Mouse (Mus musculus) embryo, embryonic 10.5 days (tissue): ENCODE measurements at regions not wholly inside any gene's neighbourhood (a gene's known extent, or its start where the extent isn't known, plus 50 kb on each side); places are given as distances from the start of the nearest gene placed in this dataset.

Experiments
- DNase-seq: peaks from one replicate; pipeline ENCODE4 v3.0.0-alpha.2; 2015; ENCODE audit warnings: low spot score

DNA sequence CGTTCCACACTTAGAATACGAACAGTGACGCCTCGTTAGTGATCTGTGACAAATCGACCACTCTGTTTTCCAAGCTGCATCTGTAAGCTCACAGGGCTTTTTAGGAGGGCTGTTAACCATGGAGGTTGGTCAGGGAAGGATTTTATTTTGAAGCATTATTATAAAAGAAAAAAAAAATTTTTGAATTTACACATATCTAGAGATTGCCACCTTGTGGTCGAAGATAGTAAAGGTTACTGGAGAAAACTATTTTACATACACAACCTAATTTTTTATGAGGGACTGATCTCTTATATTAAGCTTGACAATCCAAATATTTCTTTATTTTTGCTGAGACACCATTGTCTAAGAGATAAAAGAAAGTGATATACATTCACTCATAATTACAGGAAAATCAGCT, 937.2 kb downstream of the Sorcs1 start:
- DNase-seq: peak; percentile 48

DNA sequence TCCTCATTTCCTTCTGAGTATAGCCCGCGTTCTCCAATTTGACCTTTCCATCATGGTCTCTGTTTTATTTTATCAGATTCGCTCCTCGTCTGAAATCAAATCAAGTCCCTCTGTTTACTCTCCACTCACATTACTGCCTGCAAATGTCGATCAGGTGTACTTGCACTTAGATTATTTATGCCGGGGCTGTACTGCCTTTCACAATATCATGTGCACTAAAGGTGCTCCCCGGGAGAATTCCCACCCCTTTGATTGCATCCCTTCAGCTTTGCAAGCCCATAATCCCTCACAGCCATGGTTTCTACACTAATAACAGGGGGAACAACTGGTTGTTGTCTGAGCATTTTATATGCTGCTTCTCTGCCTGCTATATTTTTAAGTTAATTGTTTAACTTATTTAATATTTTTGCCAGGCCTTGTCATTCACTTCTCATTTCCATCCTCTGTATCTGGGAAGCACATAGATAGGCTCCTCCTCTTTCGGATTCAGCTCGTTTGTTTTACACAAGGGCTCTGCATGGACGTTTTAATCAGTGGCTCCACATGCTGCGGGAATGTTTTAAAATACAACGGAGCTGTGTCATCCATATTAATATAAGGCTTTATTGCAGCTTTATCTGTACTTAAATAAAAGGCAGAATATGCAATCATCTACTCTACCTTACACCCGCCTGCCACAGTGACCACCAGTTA, 938.8 kb downstream of the Sorcs1 start:
- DNase-seq: no peak

DNA sequence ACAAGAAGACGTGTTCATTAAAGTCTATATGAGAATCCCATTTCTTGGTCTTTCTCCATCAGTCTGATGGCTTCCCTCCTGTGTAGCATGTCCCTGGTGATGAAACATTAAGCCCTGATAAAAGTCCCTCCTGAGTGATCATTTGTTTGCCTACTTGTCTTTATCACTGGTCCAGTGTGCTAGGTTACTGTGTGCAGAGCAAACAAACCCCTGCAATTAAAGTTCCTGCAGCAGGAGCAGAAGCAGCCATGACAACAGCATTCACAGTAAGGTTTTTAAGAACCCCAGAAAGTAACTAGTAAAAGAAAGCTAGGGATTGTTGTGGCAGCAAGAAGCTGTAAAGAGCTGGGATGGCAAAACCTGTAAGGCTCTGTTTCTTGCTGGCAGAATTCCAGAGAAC, 980.8 kb downstream of the Sorcs1 start:
- no peak for DNase-seq

DNA sequence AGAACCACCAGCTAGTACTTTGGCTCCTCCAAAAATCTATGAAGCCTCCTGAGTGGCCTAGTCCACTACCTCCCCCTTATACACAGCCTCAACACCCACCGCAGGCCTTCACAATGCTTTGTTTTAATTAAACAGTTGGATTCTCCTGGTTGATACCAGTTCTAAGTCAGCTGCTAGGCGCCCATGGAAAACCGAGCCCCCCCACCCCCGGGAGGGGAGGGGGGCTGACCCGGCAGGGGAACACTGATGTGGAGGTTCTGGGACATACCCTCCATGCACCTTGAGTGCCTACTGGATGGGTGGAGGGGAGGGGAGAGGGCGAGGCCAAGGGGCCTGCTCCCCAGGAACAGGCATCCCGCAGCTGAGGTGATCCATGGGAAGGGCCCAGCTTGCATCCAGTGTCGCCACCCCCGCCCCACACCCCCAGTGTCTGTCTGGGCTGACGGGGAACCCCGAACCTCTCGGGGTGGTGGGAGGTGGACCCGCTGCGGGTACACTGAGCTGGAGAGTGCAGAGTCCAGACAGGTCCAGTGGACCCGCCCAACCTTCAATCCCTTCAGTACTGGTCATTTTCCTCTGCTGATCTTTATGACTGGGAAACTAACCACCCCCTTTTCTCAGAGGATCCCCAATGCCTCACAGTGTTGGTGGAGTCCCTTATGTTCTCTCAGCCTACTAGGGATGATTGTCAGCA, 992.7 kb downstream of the Sorcs1 start:
- no peak for DNase-seq

DNA sequence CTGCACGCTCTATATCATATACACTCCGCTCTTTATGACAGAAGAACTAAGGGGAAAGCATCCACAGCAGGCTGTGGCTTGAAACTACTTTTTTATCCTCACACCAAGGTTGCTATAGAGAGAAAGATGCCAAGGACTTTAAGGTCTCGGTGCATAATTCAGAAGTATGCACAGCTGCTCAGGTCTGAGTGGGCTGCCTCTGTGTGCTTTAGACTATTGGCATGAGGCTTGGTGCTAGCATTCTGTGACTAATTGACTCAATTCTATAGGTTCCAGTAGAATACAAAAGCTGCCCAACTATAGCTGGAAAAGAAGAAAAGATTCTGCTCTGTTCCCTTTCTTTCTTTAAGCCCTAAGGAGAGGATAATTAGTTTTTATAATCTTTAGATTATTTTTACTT, 997.2 kb downstream of the Sorcs1 start:
- peak; percentile 12 for DNase-seq

DNA sequence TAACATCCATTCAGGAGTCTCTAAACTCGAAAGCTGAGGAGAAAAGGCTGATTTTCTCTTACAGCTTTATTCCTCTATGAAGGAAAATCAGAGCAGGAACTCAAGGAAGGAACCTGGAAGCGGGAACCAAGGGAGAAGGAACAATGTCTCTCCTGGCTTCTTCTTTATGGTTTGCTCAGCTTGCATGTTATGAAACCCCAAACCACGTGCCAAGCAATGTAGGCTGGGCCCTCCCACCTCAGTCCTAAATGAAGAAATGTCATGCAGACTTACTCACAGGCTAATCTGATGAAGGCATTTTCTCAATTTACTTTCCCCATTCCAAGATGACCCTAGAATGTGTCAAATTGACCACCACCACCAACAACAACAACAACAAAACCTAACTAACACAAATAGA, 998.4 kb downstream of the Sorcs1 start:
- DNase-seq: no peak

DNA sequence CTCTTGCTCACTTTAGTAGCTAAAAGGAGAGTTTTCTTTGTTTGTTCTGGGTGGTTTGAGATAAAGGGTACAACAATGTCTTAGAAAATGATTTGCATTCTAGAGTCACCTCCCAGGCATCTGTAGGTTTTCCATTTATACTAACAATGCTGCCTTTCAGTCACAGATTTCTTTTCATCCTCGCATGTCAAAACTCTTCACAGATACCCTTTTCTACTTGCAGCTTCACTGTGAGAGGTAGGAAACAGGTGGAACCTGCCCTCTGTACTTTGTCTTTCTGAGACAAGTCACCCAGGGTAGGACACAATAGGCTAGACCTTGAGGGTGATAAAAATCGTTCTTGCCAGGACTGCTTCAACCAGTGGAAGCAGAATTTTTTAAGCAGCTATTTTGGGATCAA, 1002.5 kb downstream of the Sorcs1 start:
- no peak for DNase-seq

DNA sequence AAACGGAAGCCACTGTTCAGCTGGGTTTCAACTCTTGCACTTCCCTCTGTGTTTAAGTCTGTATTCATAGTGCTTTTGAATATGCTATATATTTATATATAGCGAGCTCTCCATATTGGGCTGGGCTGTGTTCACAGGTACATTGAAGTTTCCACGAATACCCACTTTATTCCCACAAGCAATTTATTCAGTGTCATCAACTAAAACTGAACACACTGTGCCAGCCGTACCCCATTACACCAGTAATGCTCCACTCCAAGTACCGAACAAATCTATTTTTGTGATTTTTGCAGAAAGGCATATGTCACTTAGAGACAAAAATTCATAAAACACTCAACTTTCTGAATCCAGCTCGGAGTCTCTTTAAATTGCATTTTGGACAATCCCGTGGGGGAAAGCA, 1048.5 kb downstream of the Sorcs1 start:
- no peak for DNase-seq

DNA sequence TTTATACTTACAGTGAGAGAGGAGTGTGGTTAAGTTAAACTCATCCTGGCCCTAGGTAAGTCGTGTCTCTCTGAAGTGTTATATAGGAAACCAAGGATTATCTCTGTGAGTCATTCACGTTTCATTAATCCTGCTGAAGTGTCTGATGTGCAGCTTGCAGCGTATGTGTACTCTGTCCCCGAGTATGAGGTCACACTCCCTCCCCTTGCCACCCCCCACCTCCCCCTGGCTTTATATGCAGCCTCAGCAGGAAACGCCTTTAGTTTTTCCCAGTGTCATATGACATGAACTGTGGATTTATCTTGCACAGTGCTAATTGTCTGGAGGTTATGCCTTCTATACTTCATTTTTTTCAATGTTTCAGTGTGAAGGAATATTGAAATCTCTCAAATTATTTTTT, 1058.5 kb downstream of the Sorcs1 start:
- DNase-seq: no peak

DNA sequence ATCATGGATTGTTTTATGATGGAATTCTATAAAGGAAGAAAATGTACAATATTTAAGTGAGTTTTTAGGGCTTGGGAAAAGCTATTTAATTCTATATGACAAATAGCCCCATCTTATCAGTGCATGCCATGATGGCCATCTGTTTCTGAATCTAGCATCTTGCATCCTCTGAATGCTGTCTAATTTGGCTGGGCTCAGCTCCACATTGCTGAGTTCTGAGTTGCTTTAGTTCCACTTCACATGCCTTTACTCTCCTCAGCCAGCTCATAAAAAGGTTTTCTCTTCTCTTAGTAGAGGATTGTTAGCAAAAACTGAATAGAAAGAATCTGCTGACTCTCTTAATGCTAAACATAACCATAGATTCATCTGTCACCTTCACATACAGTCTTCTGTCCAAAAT, 1063.4 kb downstream of the Sorcs1 start:
- DNase-seq: no peak
